Comparison of ENCODE assay signal across 9 mouse cellular contexts in the genomic region with DNA sequence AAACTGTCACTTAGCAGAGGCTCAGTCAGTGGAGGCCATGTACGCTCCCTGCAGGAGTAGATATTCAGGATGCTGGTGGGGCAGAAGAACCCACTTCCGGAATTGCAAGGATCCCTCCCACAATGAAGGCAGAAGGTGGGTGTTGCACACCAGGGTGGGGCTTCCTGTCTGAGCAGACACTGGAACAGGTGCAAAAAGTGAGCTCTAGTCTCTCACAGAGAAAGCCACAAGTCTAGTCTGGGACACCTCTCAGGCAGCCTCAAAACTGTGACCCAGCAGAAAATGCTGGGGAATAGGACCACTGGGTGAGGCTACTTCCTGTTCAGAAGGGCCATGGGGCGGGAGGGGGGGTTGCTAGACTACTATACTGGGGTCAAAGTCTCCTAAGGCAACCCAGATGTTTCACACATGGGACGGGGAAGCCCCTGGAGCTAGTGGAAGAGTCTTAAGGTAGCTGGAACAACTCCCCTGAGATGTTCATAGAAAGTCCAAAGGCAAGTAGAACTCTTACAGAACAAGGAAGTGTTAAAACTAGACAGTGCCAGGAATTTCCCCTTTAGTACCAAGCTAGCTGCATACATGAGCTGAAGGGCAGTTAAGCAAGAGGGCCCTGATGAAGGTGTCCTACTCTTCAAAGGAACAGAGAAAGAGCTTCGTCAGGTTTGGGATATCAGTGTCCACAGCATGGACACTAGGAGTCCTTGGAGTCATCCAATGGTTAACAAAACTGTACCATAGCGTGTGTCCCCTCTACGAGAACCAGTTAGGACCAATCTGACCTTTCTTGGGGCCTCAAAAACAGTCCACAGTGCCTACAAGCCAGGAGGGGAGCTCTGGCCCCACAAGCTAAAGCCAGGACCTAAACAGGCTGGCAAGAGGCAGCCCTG. TPM values are rescaled to one million over a fixed set of nuclear protein-coding genes. Genes with fewer than 3 reads are reported as not detected.
DNase-seq lines count a peak whose midpoint lies in the region; ATAC-seq and TF ChIP-seq lines count a peak whose summit lies in the region.
"Had no signal": no experiment of that assay in that cellular context is flagged by ENCODE, and none has a peak within 500 bp of the region (broad histone marks: within the 10 kb centered on the region; RNA-seq: fewer than 3 reads in every experiment).

No protein-coding gene starts in this region.

- no peak for ATAC-seq in hindbrain, embryonic 13.5 days (ENCODE audit: low FRiP score)
- no peak for ATAC-seq in hindbrain, postnatal 0 days
- no peak for ATAC-seq in limb, embryonic 14.5 days (ENCODE audit: low FRiP score, low read depth)
- ATAC-seq in midbrain, postnatal 0 days (ENCODE audit: low FRiP score), result no peak

- WGBS in hindbrain, embryonic 13.5 days, result 78% methylated on average over 7 of the region's 7 CpGs
- 81% methylated on average over 7 of the region's 7 CpGs for WGBS in hindbrain, postnatal 0 days
- 52% methylated on average over 7 of the region's 7 CpGs for WGBS in limb, embryonic 14.5 days
- 86% methylated on average over 7 of the region's 7 CpGs for WGBS in midbrain, postnatal 0 days

- H3K27ac ChIP-seq in hindbrain, embryonic 13.5 days, result peak overlapping the region; percentile 46
- no peak overlapping the region for H3K27ac ChIP-seq in hindbrain, postnatal 0 days
- peak overlapping the region; percentile 77 for H3K27ac ChIP-seq in MEL (ENCODE audit: control insufficient read depth, low read depth, low read length)
- H3K27ac ChIP-seq in limb, embryonic 14.5 days (replicated peaks; ENCODE audit: low read depth, low read length), result peak overlapping the region; percentile 26; the same call in 1 of the 2 replicates
- H3K27ac ChIP-seq in midbrain, postnatal 0 days (ENCODE audit: low read depth, low read length), result no peak overlapping the region

- H3K9me3 ChIP-seq in hindbrain, embryonic 13.5 days, result no peaks in the 10 kb centered on the region
- H3K9me3 ChIP-seq in hindbrain, postnatal 0 days (ENCODE audit: low read length), result no peaks in the 10 kb centered on the region
- no peaks in the 10 kb centered on the region for H3K9me3 ChIP-seq in MEL (replicated peaks; ENCODE audit: insufficient read depth, low read length)
- no peaks in the 10 kb centered on the region for H3K9me3 ChIP-seq in limb, embryonic 14.5 days (ENCODE audit: control insufficient read depth, low read length)
- no peaks in the 10 kb centered on the region for H3K9me3 ChIP-seq in midbrain, postnatal 0 days (ENCODE audit: low read length)

- H3K27me3 ChIP-seq in hindbrain, embryonic 13.5 days, result no peaks in the 10 kb centered on the region
- H3K27me3 ChIP-seq in hindbrain, postnatal 0 days (ENCODE audit: insufficient read depth, low read length), result no peaks in the 10 kb centered on the region
- H3K27me3 ChIP-seq in MEL (ENCODE audit: control insufficient read depth in 1 of 2, insufficient read depth in 2 of 2, low read length in 2 of 2), result no peaks in the 10 kb centered on the region
- no peaks in the 10 kb centered on the region for H3K27me3 ChIP-seq in limb, embryonic 14.5 days (ENCODE audit: control insufficient read depth, insufficient read depth, low read length)
- H3K27me3 ChIP-seq in midbrain, postnatal 0 days (ENCODE audit: insufficient read depth, low read length), result no peaks in the 10 kb centered on the region

- peak in 1 of 2 experiments; percentile 46; a peak in 1 of 4 replicates for TF ChIP-seq POLR2A in MEL (IDR thresholded peaks at IDR 0.05; ENCODE audit: control insufficient read depth in 1 of 2, insufficient read depth in 1 of 2, low read depth in 1 of 2, low read length in 2 of 2, poor library complexity in 1 of 2)
- TF ChIP-seq POLR2A in limb, embryonic 14.5 days (IDR thresholded peaks at IDR 0.05; ENCODE audit: borderline replicate concordance, extremely low read depth, insufficient read depth, insufficient read length), result no peak

- H3K4me1 ChIP-seq in hindbrain, embryonic 13.5 days (replicated peaks), result peaks cover 73% of the 10 kb centered on the region
- H3K4me1 ChIP-seq in hindbrain, postnatal 0 days (ENCODE audit: insufficient read depth, low read length), result peaks cover 23% of the 10 kb centered on the region; the same call in 1 of the 2 replicates
- peaks cover 16 to 51% of the 10 kb centered on the region in 2 experiments for H3K4me1 ChIP-seq in MEL (ENCODE audit: control insufficient read depth in 1 of 2, insufficient read depth in 2 of 2, low read length in 2 of 2)
- H3K4me1 ChIP-seq in limb, embryonic 14.5 days (ENCODE audit: control insufficient read depth, insufficient read depth, low read length), result peaks cover 46% of the 10 kb centered on the region
- no peaks in the 10 kb centered on the region for H3K4me1 ChIP-seq in midbrain, postnatal 0 days (ENCODE audit: insufficient read depth, low read length)

- no peak overlapping the region for H3K4me2 ChIP-seq in hindbrain, embryonic 13.5 days
- H3K4me2 ChIP-seq in hindbrain, postnatal 0 days (ENCODE audit: low read depth, low read length), result no peak overlapping the region
- no peak overlapping the region for H3K4me2 ChIP-seq in limb, embryonic 14.5 days (replicated peaks; ENCODE audit: low read depth, low read length, severe bottlenecking)
- H3K4me2 ChIP-seq in midbrain, postnatal 0 days (ENCODE audit: low read depth, low read length, poor library complexity, severe bottlenecking), result no peak overlapping the region

- DNase-seq in hindbrain, postnatal 0 days (ENCODE audit: low spot score), result no peak
- peak; percentile 76 for DNase-seq in MEL (ENCODE audit: low read depth, low spot score)
- DNase-seq in limb, embryonic 14.5 days (ENCODE audit: low spot score), result no peak
- DNase-seq in spleen, postnatal 36 days (ENCODE audit: low spot score in 2 of 2), result peak; percentile 88
- no peak for DNase-seq in cerebellum, adult 8-10 months
- DNase-seq in left cerebral cortex, adult 8-10 months (ENCODE audit: low spot score in 2 of 2), result no peak
- DNase-seq in midbrain, postnatal 0 days (ENCODE audit: low spot score), result no peak
- DNase-seq: kidney, adult 9 months had no signal

- no peak for TF ChIP-seq RAD21 in MEL (IDR thresholded peaks at IDR 0.05; ENCODE audit: low read depth, low read length)

- no peak for TF ChIP-seq CTCF in hindbrain, postnatal 0 days (IDR thresholded peaks at IDR 0.05; ENCODE audit: low read depth)
- no peak for TF ChIP-seq CTCF in MEL (IDR thresholded peaks at IDR 0.05 in 2 of 3, conservative IDR thresholded peaks at IDR 0.05 in 1 of 3; ENCODE audit: control insufficient read depth in 1 of 3, insufficient read depth in 1 of 3, low read depth in 2 of 3, low read length in 3 of 3, poor library complexity in 1 of 3, severe bottlenecking in 1 of 3)
- TF ChIP-seq CTCF in midbrain, postnatal 0 days (IDR thresholded peaks at IDR 0.05), result no peak

- peak; percentile 7 to 45; a peak in 3 of 4 replicates for TF ChIP-seq EP300 in MEL (IDR thresholded peaks at IDR 0.05; ENCODE audit: low read depth in 1 of 2, low read length in 2 of 2)

- H3K36me3 ChIP-seq in hindbrain, embryonic 13.5 days, result peaks cover 21% of the 10 kb centered on the region
- H3K36me3 ChIP-seq in hindbrain, postnatal 0 days (ENCODE audit: insufficient read depth, low read length), result peaks cover 16% of the 10 kb centered on the region; the same call in 1 of the 2 replicates
- H3K36me3 ChIP-seq in MEL (ENCODE audit: control insufficient read depth in 1 of 2, insufficient read depth in 2 of 2, low read length in 2 of 2), result peaks cover 0 to 34% of the 10 kb centered on the region in 2 experiments; a peak in 2 of 4 replicates
- H3K36me3 ChIP-seq in limb, embryonic 14.5 days (ENCODE audit: control insufficient read depth, insufficient read depth, low read length), result peaks cover 30% of the 10 kb centered on the region
- H3K36me3 ChIP-seq in midbrain, postnatal 0 days (ENCODE audit: insufficient read depth, low read length), result peaks cover 21% of the 10 kb centered on the region

- no peak overlapping the region for H3K4me3 ChIP-seq in hindbrain, embryonic 13.5 days
- no peak overlapping the region for H3K4me3 ChIP-seq in hindbrain, postnatal 0 days (ENCODE audit: low read length)
- H3K4me3 ChIP-seq in MEL (ENCODE audit: control insufficient read depth in 1 of 2, insufficient read depth in 1 of 2, low read depth in 2 of 2, low read length in 2 of 2), result no peak overlapping the region; a peak in 1 of 4 replicates
- no peak overlapping the region for H3K4me3 ChIP-seq in limb, embryonic 14.5 days (replicated peaks; ENCODE audit: low read length)
- H3K4me3 ChIP-seq in midbrain, postnatal 0 days (ENCODE audit: low read depth, low read length), result no peak overlapping the region

- peaks cover 6% of the 10 kb centered on the region for H3K79me2 ChIP-seq in MEL (ENCODE audit: control insufficient read depth, insufficient read depth, low read length, poor library complexity)

- no peak overlapping the region for H3K9ac ChIP-seq in hindbrain, embryonic 13.5 days
- no peak overlapping the region for H3K9ac ChIP-seq in hindbrain, postnatal 0 days (replicated peaks; ENCODE audit: low read length)
- H3K9ac ChIP-seq in MEL (ENCODE audit: control insufficient read depth, low read depth, low read length, poor library complexity, severe bottlenecking), result peak overlapping the region; percentile 45
- no peak overlapping the region for H3K9ac ChIP-seq in limb, embryonic 14.5 days (ENCODE audit: low read depth, low read length, severe bottlenecking)
- H3K9ac ChIP-seq in midbrain, postnatal 0 days (replicated peaks; ENCODE audit: low read length, poor library complexity, severe bottlenecking), result no peak overlapping the region

TF ChIP-seq in MEL, 35 proteins besides CTCF, POLR2A, EP300 and RAD21 (continues in another document):
- TF ChIP-seq TCF12 (IDR thresholded peaks at IDR 0.05; ENCODE audit: low read depth, low read length), result peak; percentile 56
- TF ChIP-seq ELF1 (IDR thresholded peaks at IDR 0.05; ENCODE audit: low read depth, low read length), result peak; percentile 84
- TF ChIP-seq NELFE (IDR thresholded peaks at IDR 0.05; ENCODE audit: low read depth, low read length), result peak; percentile 48; the same call in 1 of the 2 replicates
- 0 out of 2 replicates have a peak, but pooled peaks have one; percentile 3 for TF ChIP-seq TBP (IDR thresholded peaks at IDR 0.05; ENCODE audit: low read depth, low read length)
- TF ChIP-seq MAZ (IDR thresholded peaks at IDR 0.05; ENCODE audit: low read depth, low read length), result peak; percentile 69; the same call in 1 of the 2 replicates

RNA-seq across cellular contexts. Expression of gene Ski, which starts 59.7 kb away (rescaled TPM):
- 10.3 and 10.4 TPM in 2 replicates for polyA plus RNA-seq in hindbrain, embryonic 13.5 days (2015; fragmentation: Nextera tagmentation; extraction: Ambion mirVana)
- total RNA-seq in hindbrain, postnatal 0 days (2014; rRNA removed), result 69.8 and 71.3 TPM in 2 replicates
- polyA plus RNA-seq in hindbrain, postnatal 0 days (2015; fragmentation: Nextera tagmentation; extraction: Ambion mirVana), result 8.8 and 9.5 TPM in 2 replicates
- total RNA-seq in MEL (2012; rRNA removed), result 6.2 and 6.9 TPM in 2 replicates
- polyA plus RNA-seq in MEL (2012; ENCODE audit: insufficient read depth in 1 of 2, insufficient read length in 2 of 2, low read depth in 1 of 2, low replicate concordance in 2 of 2, missing spikeins in 1 of 2), result 10 to 100 TPM in 1 of 2 experiments, not detected in 1; 16.1 TPM
- 88.7 and 109 TPM in 2 replicates for polyA plus RNA-seq in limb, embryonic 14.5 days (2012; rRNA removed)
- 44.0 and 47.5 TPM in 2 replicates for polyA plus RNA-seq in limb, embryonic 14.5 days (2014; fragmentation: Nextera tagmentation; extraction: Ambion mirVana)
- total RNA-seq in left cerebral cortex, adult 8-10 months (2022), result 100 to 1,000 TPM; 118 to 126 (median 121) TPM
- 59.8 and 63.1 TPM in 2 replicates for total RNA-seq in midbrain, postnatal 0 days (2014; rRNA removed)
- 7.1 and 8.4 TPM in 2 replicates for polyA plus RNA-seq in midbrain, postnatal 0 days (2015; fragmentation: Nextera tagmentation; extraction: Ambion mirVana)

Comparison
In these comparisons a context has a peak if more than half of its experiments do, and no peak if none do; other contexts are left out.
1. H3K27ac ChIP-seq: peak in hindbrain, embryonic 13.5 days (single experiment), MEL (single experiment) and limb, embryonic 14.5 days (single experiment); none in hindbrain, postnatal 0 days (single experiment) and midbrain, postnatal 0 days (single experiment).
2. DNase-seq: peak in MEL (single experiment) and spleen, postnatal 36 days (2 of 2); none in hindbrain, postnatal 0 days (single experiment), limb, embryonic 14.5 days (single experiment), cerebellum, adult 8-10 months (single experiment), left cerebral cortex, adult 8-10 months (0 of 2) and midbrain, postnatal 0 days (single experiment).